Mouse (Mus musculus) heart, embryonic 14.5 days (tissue): ENCODE results near the gene Pank4. TPM values are rescaled to one million over a fixed set of nuclear protein-coding genes. Genes with fewer than 3 reads are reported as not detected.

Experiments
- ATAC-seq: fragments of 200-750 bp; cut with Nextera tagmentation; 2 replicates; pipeline ENCODE4 v1.8.0; 2017; ENCODE audit warnings: low read depth, moderate TSS enrichment; ENCODE audit not compliant: insufficient number of reproducible peaks, insufficient read depth, low FRiP score
- H3K27ac ChIP-seq, 2 experiments: fragments of 200-500 bp in 1 of 2; fragments of 300-500 bp in 1 of 2; sonication (generic) in 1 of 2; replicated peaks in 1 of 2; 2 replicates each; pipeline ENCODE4 v1.5.1; 2012 to 2014; ENCODE audit warnings: low read depth in 2 of 2, low read length in 2 of 2, control low read depth in 1 of 2, mild to moderate bottlenecking in 1 of 2, mixed read lengths in 1 of 2; ENCODE audit not compliant: control insufficient read depth in 1 of 2, insufficient read depth in 1 of 2
- H3K27me3 ChIP-seq: fragments of 300-500 bp; sonication (generic); 2 replicates; pipeline ENCODE4 v1.6.1; 2014; ENCODE audit warnings: mild to moderate bottlenecking, low read length, control low read depth; ENCODE audit not compliant: control insufficient read depth, insufficient read depth
- H3K36me3 ChIP-seq: fragments of 300-500 bp; sonication (generic); 2 replicates; pipeline ENCODE4 v1.6.1; 2014; ENCODE audit warnings: mild to moderate bottlenecking, control low read depth, low read length, mixed read lengths; ENCODE audit not compliant: control insufficient read depth, insufficient read depth
- H3K4me1 ChIP-seq, 2 experiments: fragments of 200-500 bp in 1 of 2; fragments of 300-500 bp in 1 of 2; sonication (generic) in 1 of 2; 2 replicates each; pipeline ENCODE4 v1.6.1; 2012 to 2014; ENCODE audit warnings: low read length in 2 of 2, control low read depth in 1 of 2, mixed read lengths in 1 of 2; ENCODE audit not compliant: control insufficient read depth in 2 of 2, insufficient read depth in 2 of 2
- H3K4me2 ChIP-seq: fragments of 300-500 bp; sonication (generic); 2 replicates; pipeline ENCODE4 v1.6.1; 2014; ENCODE audit warnings: mild to moderate bottlenecking, low read length
- H3K4me3 ChIP-seq, 2 experiments: fragments of 200-500 bp in 1 of 2; fragments of 300-500 bp in 1 of 2; sonication (generic) in 1 of 2; 2 replicates each; pipeline ENCODE4 v1.5.1; 2012 to 2014; ENCODE audit warnings: low read length in 2 of 2, mild to moderate bottlenecking in 2 of 2, control low read depth in 1 of 2, low read depth in 1 of 2, moderate library complexity in 1 of 2; ENCODE audit not compliant: control insufficient read depth in 1 of 2, insufficient read depth in 1 of 2
- H3K9ac ChIP-seq: fragments of 300-500 bp; sonication (generic); 2 replicates; pipeline ENCODE4 v1.6.1; 2014; ENCODE audit warnings: mild to moderate bottlenecking, low read length
- H3K9me3 ChIP-seq: fragments of 300-500 bp; sonication (generic); 2 replicates; pipeline ENCODE4 v1.6.1; 2016; ENCODE audit warnings: low read length, control low read depth; ENCODE audit not compliant: control insufficient read depth
- WGBS: fragments of 180-500 bp; shearing (Covaris S2); extraction: QIAGEN DNeasy Blood & Tissue Kit; methylation state at CpG from one replicate; pipeline ENCODE4 v1.1.7; 2014; 5-methylcytosine and 5-hydroxymethylcytosine counted together
- polyA plus RNA-seq: library from polyadenylated mRNA; unstranded; fragments of >200 nt; fragmentation: Nextera tagmentation; extraction: Ambion mirVana; gene quantifications from 2 replicates; pipeline ENCODE4 v1.2.1, GENCODE M21; 2014

Pank4 gene
- polyA plus RNA-seq, 1 experiment from 2014 or later: 42.1 TPM

GRCm38 (mm10) chr4:154935788-154936187 lies 28.1 kb upstream of the Pank4 start:
- H3K9ac ChIP-seq: no peak overlapping the region
- no peaks in the 10 kb centered on the region for H3K4me1 ChIP-seq
- H3K27ac ChIP-seq: no peak overlapping the region
- no peak for ATAC-seq
- no peaks in the 10 kb centered on the region for H3K36me3 ChIP-seq
- 73% methylated on average over 7 of the region's 7 CpGs for WGBS
- no peak overlapping the region for H3K4me3 ChIP-seq
- peaks cover 6% of the 10 kb centered on the region; the same call in 1 of the 2 replicates for H3K27me3 ChIP-seq
- H3K9me3 ChIP-seq: no peaks in the 10 kb centered on the region
- H3K4me2 ChIP-seq: no peak overlapping the region

- Histone ChIP-seq H3K27ac (no peak overlapping the region), H3K27me3 (peaks cover 6% of the 10 kb centered on the region; the same call in 1 of the 2 replicates), H3K4me1 (no peaks in the 10 kb centered on the region), H3K9ac (no peak overlapping the region), H3K9me3 (no peaks in the 10 kb centered on the region), H3K4me3 (no peak overlapping the region), H3K36me3 (no peaks in the 10 kb centered on the region), H3K4me2 (no peak overlapping the region)
- WGBS: 49% methylated on average over 8 of the region's 8 CpGs
- no peak for ATAC-seq
Measured at GRCm38 (mm10) chr4:154936542-154937255, 27.2 kb upstream of the Pank4 start.

- Histone ChIP-seq H3K36me3 (no peaks in the 10 kb centered on the region), H3K4me3 (no peak overlapping the region), H3K9me3 (no peaks in the 10 kb centered on the region), H3K4me2 (no peak overlapping the region), H3K27me3 (peaks cover 6% of the 10 kb centered on the region; the same call in 1 of the 2 replicates), H3K27ac (no peak overlapping the region), H3K4me1 (no peaks in the 10 kb centered on the region), H3K9ac (no peak overlapping the region)
- 54% methylated on average over 1 of the region's 1 CpGs for WGBS
- ATAC-seq: no peak
Measured at GRCm38 (mm10) chr4:154937746-154938145, 26.2 kb upstream of the Pank4 start.

GRCm38 (mm10) chr4:154940156-154940555 lies 23.8 kb upstream of the Pank4 start:
- Histone ChIP-seq H3K4me2 (no peak overlapping the region), H3K9me3 (no peaks in the 10 kb centered on the region), H3K36me3 (no peaks in the 10 kb centered on the region), H3K4me1 (no peaks in the 10 kb centered on the region), H3K4me3 (no peak overlapping the region), H3K27me3 (no peaks in the 10 kb centered on the region), H3K27ac (no peak overlapping the region), H3K9ac (no peak overlapping the region)
- 81% methylated on average over 2 of the region's 2 CpGs for WGBS
- ATAC-seq: no peak

- ATAC-seq: no peak
- WGBS: 82% methylated on average over 5 of the region's 5 CpGs
- Histone ChIP-seq H3K4me1 (peaks cover 3 to 5% of the 10 kb centered on the region in 2 experiments; a peak in 1 of 4 replicates), H3K4me3 (no peak overlapping the region), H3K27me3 (no peaks in the 10 kb centered on the region), H3K9ac (no peak overlapping the region), H3K27ac (no peak overlapping the region), H3K4me2 (no peak overlapping the region), H3K36me3 (no peaks in the 10 kb centered on the region), H3K9me3 (no peaks in the 10 kb centered on the region)
Measured at GRCm38 (mm10) chr4:154941831-154942230, 22.1 kb upstream of the Pank4 start.

- Histone ChIP-seq H3K9ac (no peak overlapping the region), H3K27ac (no peak overlapping the region), H3K4me2 (no peak overlapping the region), H3K36me3 (no peaks in the 10 kb centered on the region), H3K27me3 (no peaks in the 10 kb centered on the region), H3K9me3 (no peaks in the 10 kb centered on the region), H3K4me3 (no peak overlapping the region), H3K4me1 (peaks cover 3 to 5% of the 10 kb centered on the region in 2 experiments; a peak in 1 of 4 replicates)
- 76% methylated on average over 10 of the region's 10 CpGs for WGBS
- ATAC-seq: no peak
Measured at GRCm38 (mm10) chr4:154942632-154943322, 21.1 kb upstream of the Pank4 start.

GRCm38 (mm10) chr4:154943323-154944039 lies 20.4 kb upstream of the Pank4 start:
- Histone ChIP-seq H3K27ac (no peak overlapping the region), H3K36me3 (no peaks in the 10 kb centered on the region), H3K27me3 (peaks cover 5% of the 10 kb centered on the region), H3K4me3 (no peak overlapping the region), H3K9me3 (no peaks in the 10 kb centered on the region), H3K4me1 (peaks cover 3 to 5% of the 10 kb centered on the region in 2 experiments; a peak in 1 of 4 replicates), H3K9ac (no peak overlapping the region), H3K4me2 (no peak overlapping the region)
- no peak for ATAC-seq
- WGBS: 65% methylated on average over 6 of the region's 6 CpGs
